Comparison of ENCODE assay signal across 8 mouse cellular contexts in the genomic region with DNA sequence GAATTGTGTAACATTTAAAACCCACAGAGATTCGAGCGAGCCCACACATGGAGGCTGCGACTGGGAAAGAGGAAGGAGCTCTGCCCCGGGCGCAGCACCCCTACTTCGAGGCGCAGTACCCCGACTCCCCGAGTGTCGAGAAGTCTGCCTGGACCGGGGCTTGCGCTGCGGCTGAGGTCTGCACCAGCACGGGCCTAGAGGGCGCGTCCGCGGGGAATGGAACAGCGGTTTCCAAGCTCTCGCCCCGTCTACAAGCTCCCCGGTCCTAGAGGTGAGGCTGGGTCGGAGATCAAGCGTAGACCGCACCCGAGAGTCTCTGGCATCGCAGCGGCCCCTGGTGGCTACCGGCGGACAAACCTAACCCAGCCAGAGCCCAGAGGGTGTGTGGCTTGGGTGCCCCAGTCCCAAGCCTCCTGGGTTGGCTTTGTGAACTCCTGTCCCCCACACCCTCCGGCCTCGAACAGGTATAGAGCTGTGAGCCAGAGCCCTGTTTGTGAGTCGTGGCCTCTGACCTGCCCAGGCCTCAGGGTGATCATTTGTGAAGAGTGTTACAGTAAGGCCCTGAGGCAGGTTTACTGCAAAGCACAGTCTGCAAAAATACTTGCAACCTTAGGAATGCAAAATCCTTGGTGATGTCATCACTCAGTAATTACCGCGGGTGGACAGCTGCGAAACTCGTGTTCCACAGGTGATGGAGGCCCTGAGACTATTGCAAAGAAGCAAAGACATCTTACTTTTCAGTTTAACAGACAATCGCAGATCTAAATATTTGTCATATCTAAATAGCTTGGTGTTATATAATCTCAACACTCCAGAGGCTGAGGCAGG. TPM values are rescaled to one million over a fixed set of nuclear protein-coding genes. Genes with fewer than 3 reads are reported as not detected.
DNase-seq lines count a peak whose midpoint lies in the region; ATAC-seq and TF ChIP-seq lines count a peak whose summit lies in the region.

No protein-coding gene starts in this region.

- peak; percentile 65 for ATAC-seq in hindbrain, embryonic 16.5 days
- ATAC-seq in midbrain, postnatal 0 days (ENCODE audit: low FRiP score): 0 out of 2 replicates have a peak, but pooled peaks have one; percentile 49

- no peaks in the 10 kb centered on the region for H3K36me3 ChIP-seq in hindbrain, embryonic 16.5 days (ENCODE audit: control insufficient read depth, insufficient read depth, low read length)
- no peaks in the 10 kb centered on the region for H3K36me3 ChIP-seq in liver, adult 2 months (ENCODE audit: control insufficient read depth, insufficient read depth, low read length)
- H3K36me3 ChIP-seq in midbrain, postnatal 0 days (ENCODE audit: insufficient read depth, low read length): no peaks in the 10 kb centered on the region
- H3K36me3 ChIP-seq in splenic B cell, adult 2 months (ENCODE audit: control insufficient read depth, insufficient read depth, low read length, poor library complexity, severe bottlenecking): no peaks in the 10 kb centered on the region

- peak overlapping the region; percentile 22; the same call in 1 of the 2 replicates for H3K4me3 ChIP-seq in layer of hippocampus, adult 2 months
- H3K4me3 ChIP-seq in hindbrain, embryonic 16.5 days (ENCODE audit: low read length): peak overlapping the region; percentile 30
- peak overlapping the region; percentile 13; the same call in 1 of the 2 replicates for H3K4me3 ChIP-seq in liver, adult 2 months (ENCODE audit: insufficient read depth, low read depth, low read length)
- peak overlapping the region; percentile 18 for H3K4me3 ChIP-seq in midbrain, postnatal 0 days (ENCODE audit: low read depth, low read length)

- peak in 1 of 2 experiments; percentile 58 for DNase-seq in layer of hippocampus, adult 2 months (ENCODE audit: low spot score in 2 of 2)
- DNase-seq in layer of hippocampus, adult 9-11 months: no peak
- peak; percentile 56 to 70 for DNase-seq in cerebellum, postnatal 14 days
- peak; percentile 17 to 20 for DNase-seq in gastrocnemius, adult 8-10 months (ENCODE audit: low spot score in 2 of 2)
- peak; percentile 24 for DNase-seq in liver, adult 2 months (ENCODE audit: extremely low read depth, low read depth, low spot score)
- DNase-seq in midbrain, postnatal 0 days (ENCODE audit: low spot score): peak; percentile 47
- DNase-seq in splenic B cell, adult 2 months (ENCODE audit: low read depth, low spot score): peak; percentile 82

- peak overlapping the region; percentile 46 for H3K9ac ChIP-seq in hindbrain, embryonic 16.5 days (ENCODE audit: low read depth, low read length)
- peak overlapping the region; percentile 32; the same call in 1 of the 2 replicates for H3K9ac ChIP-seq in liver, adult 2 months (ENCODE audit: low read depth, low read length)
- no peak overlapping the region for H3K9ac ChIP-seq in midbrain, postnatal 0 days (replicated peaks; ENCODE audit: low read length, poor library complexity, severe bottlenecking)

- 18% methylated on average over 35 of the region's 38 CpGs for WGBS in hindbrain, embryonic 16.5 days
- WGBS in liver, adult 2 months: 15% methylated on average over 38 of the region's 38 CpGs
- 16% methylated on average over 38 of the region's 38 CpGs for WGBS in midbrain, postnatal 0 days

- H3K4me2 ChIP-seq in hindbrain, embryonic 16.5 days (ENCODE audit: low read length): peak overlapping the region; percentile 61
- peak overlapping the region; percentile 43 for H3K4me2 ChIP-seq in midbrain, postnatal 0 days (ENCODE audit: low read depth, low read length, poor library complexity, severe bottlenecking)

- 0 out of 2 replicates have a peak, but pooled peaks cover 2% of the 10 kb centered on the region for H3K27me3 ChIP-seq in hindbrain, embryonic 16.5 days (replicated peaks; ENCODE audit: control insufficient read depth, insufficient read depth, low read length)
- no peaks in the 10 kb centered on the region for H3K27me3 ChIP-seq in liver, adult 2 months (ENCODE audit: control insufficient read depth, insufficient read depth, low read length)
- no peaks in the 10 kb centered on the region for H3K27me3 ChIP-seq in midbrain, postnatal 0 days (ENCODE audit: insufficient read depth, low read length)
- H3K27me3 ChIP-seq in splenic B cell, adult 2 months (ENCODE audit: control insufficient read depth, insufficient read depth, low read length, poor library complexity, severe bottlenecking): no peaks in the 10 kb centered on the region

- peaks cover 9% of the 10 kb centered on the region for H3K9me3 ChIP-seq in hindbrain, embryonic 16.5 days (ENCODE audit: control insufficient read depth, low read length)
- H3K9me3 ChIP-seq in midbrain, postnatal 0 days (ENCODE audit: low read length): no peaks in the 10 kb centered on the region

- peak; percentile 83 for TF ChIP-seq CTCF in layer of hippocampus, adult 2 months (conservative IDR thresholded peaks at IDR 0.05)
- TF ChIP-seq CTCF in liver, adult 2 months (IDR thresholded peaks at IDR 0.05; ENCODE audit: low read depth, low read length): peak; percentile 90
- peak; percentile 73 for TF ChIP-seq CTCF in midbrain, postnatal 0 days (IDR thresholded peaks at IDR 0.05)

- no peaks in the 10 kb centered on the region for H3K79me2 ChIP-seq in liver, adult 2 months (ENCODE audit: control insufficient read depth, insufficient read depth, low read length)

- H3K4me1 ChIP-seq in hindbrain, embryonic 16.5 days (ENCODE audit: control insufficient read depth, insufficient read depth, low read depth, low read length): peaks cover 5% of the 10 kb centered on the region
- peaks cover 1% of the 10 kb centered on the region; the same call in 1 of the 2 replicates for H3K4me1 ChIP-seq in liver, adult 2 months (ENCODE audit: control insufficient read depth, insufficient read depth, low read length)
- H3K4me1 ChIP-seq in midbrain, postnatal 0 days (ENCODE audit: insufficient read depth, low read length): 0 out of 2 replicates have a peak, but pooled peaks cover 3% of the 10 kb centered on the region

- no peak for TF ChIP-seq POLR2A in liver, adult 2 months (IDR thresholded peaks at IDR 0.05; ENCODE audit: extremely low read depth, insufficient read depth, low read length)

- peak overlapping the region; percentile 59; the same call in 1 of the 2 replicates for H3K27ac ChIP-seq in layer of hippocampus, adult 2 months
- no peak overlapping the region for H3K27ac ChIP-seq in hindbrain, embryonic 16.5 days (ENCODE audit: low read depth, low read length)
- no peak overlapping the region for H3K27ac ChIP-seq in liver, adult 2 months (replicated peaks; ENCODE audit: insufficient read depth, low read depth, low read length)
- H3K27ac ChIP-seq in midbrain, postnatal 0 days (ENCODE audit: low read depth, low read length): no peak overlapping the region

RNA-seq across cellular contexts. Expression of a gene that starts 28.4 kb away (rescaled TPM):
- 1 to 10 TPM in 1 of 2 experiments, under 1 TPM in 1; 0.98 to 1.7 TPM for total RNA-seq in layer of hippocampus, adult 2 months (2021)
- not detected for total RNA-seq in gastrocnemius, adult 8-10 months (2022)
- 2.5 and 3.9 TPM in 2 replicates for polyA plus RNA-seq in hindbrain, embryonic 16.5 days (2015; fragmentation: Nextera tagmentation; extraction: Ambion mirVana)
- total RNA-seq in liver, adult 2 months (2014; rRNA removed): 1.6 and 2.2 TPM in 2 replicates
- 2.5 and 2.9 TPM in 2 replicates for polyA plus RNA-seq in liver, adult 2 months (2012; rRNA removed)
- 1.3 and 4.9 TPM in 2 replicates for total RNA-seq in midbrain, postnatal 0 days (2014; rRNA removed)
- 1.3 and 1.6 TPM in 2 replicates for polyA plus RNA-seq in midbrain, postnatal 0 days (2015; fragmentation: Nextera tagmentation; extraction: Ambion mirVana)

RNA-seq across cellular contexts. Expression of a gene that starts 38.6 kb away (rescaled TPM):
- total RNA-seq in layer of hippocampus, adult 2 months (2021): not detected
- not detected for total RNA-seq in gastrocnemius, adult 8-10 months (2022)
- not detected in 2 replicates for polyA plus RNA-seq in hindbrain, embryonic 16.5 days (2015; fragmentation: Nextera tagmentation; extraction: Ambion mirVana)
- not detected in 2 replicates for total RNA-seq in liver, adult 2 months (2014; rRNA removed)
- not detected in 2 replicates for polyA plus RNA-seq in liver, adult 2 months (2012; rRNA removed)
- total RNA-seq in midbrain, postnatal 0 days (2014; rRNA removed): not detected in 2 replicates
- not detected in 2 replicates for polyA plus RNA-seq in midbrain, postnatal 0 days (2015; fragmentation: Nextera tagmentation; extraction: Ambion mirVana)
